Mouse (Mus musculus): Measurements from ENCODE around the gene Pygb. TPM values are rescaled to one million over a fixed set of nuclear protein-coding genes. Genes with fewer than 3 reads are reported as not detected.

Pygb gene
- polyA plus RNA-seq, 1 experiment from 2014 or later = 243 TPM

DNA sequence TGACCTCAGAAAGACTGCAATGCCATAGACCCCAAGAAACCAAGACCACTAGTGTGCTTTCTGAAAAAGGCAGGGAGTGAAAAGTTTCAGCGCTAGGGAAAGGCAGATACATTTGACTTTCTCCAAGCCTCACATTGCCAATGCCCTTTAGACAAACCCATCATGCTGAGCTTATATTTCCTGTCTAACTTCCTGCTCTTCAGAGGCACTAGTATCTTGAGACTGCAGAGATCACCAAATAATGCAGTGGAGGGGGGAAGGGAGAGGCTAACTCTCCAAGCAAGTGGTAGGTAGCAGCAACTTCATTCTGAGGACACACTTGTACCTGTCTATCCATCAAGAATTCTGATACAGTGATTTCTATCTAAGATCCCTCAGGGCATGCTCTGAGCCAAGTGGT is 82.9 kb downstream of the Pygb start:
- no peaks in the 10 kb centered on the region for H3K27me3 ChIP-seq (ENCODE audit: control insufficient read depth, insufficient read depth, low read length)
- peaks cover 5% of the 10 kb centered on the region; the same call in 1 of the 2 replicates for H3K4me1 ChIP-seq (ENCODE audit: control insufficient read depth, insufficient read depth, low read length)
- no peak for ATAC-seq (replicated peaks; ENCODE audit: extremely low read depth, insufficient read depth, low FRiP score)
- H3K9me3 ChIP-seq (replicated peaks; ENCODE audit: control insufficient read depth, low read length) = no peaks in the 10 kb centered on the region
- H3K4me2 ChIP-seq (ENCODE audit: low read depth, low read length) = no peak overlapping the region
- no peak overlapping the region for H3K9ac ChIP-seq (ENCODE audit: low read length)
- H3K4me3 ChIP-seq (ENCODE audit: low read length) = no peak overlapping the region
- H3K27ac ChIP-seq (ENCODE audit: low read length) = no peak overlapping the region
- no peaks in the 10 kb centered on the region for H3K36me3 ChIP-seq (ENCODE audit: control insufficient read depth, insufficient read depth)
- 81% methylated on average over 1 of the region's 1 CpGs for WGBS

DNA sequence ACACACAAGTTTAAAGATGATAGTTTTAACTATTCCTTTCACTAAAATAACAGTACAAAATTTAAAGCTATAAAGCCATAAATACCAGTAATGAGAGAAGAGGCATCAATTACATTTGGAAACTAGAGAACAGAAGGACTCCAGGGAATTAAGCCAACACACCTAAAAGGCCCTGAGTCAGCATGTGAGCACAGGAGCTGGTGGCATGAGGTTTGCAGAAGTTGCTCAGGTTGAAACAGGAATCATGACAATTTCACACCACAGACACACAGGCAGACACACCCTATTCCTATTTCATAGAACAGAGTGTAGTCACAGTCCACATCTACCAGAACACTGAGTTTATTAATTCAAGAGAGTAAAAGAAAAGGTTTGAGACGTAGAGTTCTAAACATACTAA is 88.0 kb downstream of the Pygb start:
- Histone ChIP-seq H3K27ac (ENCODE audit: low read length) (no peak overlapping the region), H3K36me3 (ENCODE audit: control insufficient read depth, insufficient read depth) (no peaks in the 10 kb centered on the region), H3K9ac (ENCODE audit: low read length) (no peak overlapping the region), H3K27me3 (ENCODE audit: control insufficient read depth, insufficient read depth, low read length) (no peaks in the 10 kb centered on the region), H3K4me1 (ENCODE audit: control insufficient read depth, insufficient read depth, low read length) (peaks cover 3% of the 10 kb centered on the region; the same call in 1 of the 2 replicates), H3K4me3 (ENCODE audit: low read length) (no peak overlapping the region), H3K4me2 (ENCODE audit: low read depth, low read length) (no peak overlapping the region), H3K9me3 (replicated peaks; ENCODE audit: control insufficient read depth, low read length) (no peaks in the 10 kb centered on the region)
- ATAC-seq (replicated peaks; ENCODE audit: extremely low read depth, insufficient read depth, low FRiP score) = no peak
- WGBS = 90% methylated on average over 1 of the region's 1 CpGs

- H3K27ac ChIP-seq (ENCODE audit: low read length) = no peak overlapping the region
- no peak overlapping the region for H3K9ac ChIP-seq (ENCODE audit: low read length)
- H3K27me3 ChIP-seq (ENCODE audit: control insufficient read depth, insufficient read depth, low read length) = no peaks in the 10 kb centered on the region
- H3K9me3 ChIP-seq (replicated peaks; ENCODE audit: control insufficient read depth, low read length) = no peaks in the 10 kb centered on the region
- H3K36me3 ChIP-seq (ENCODE audit: control insufficient read depth, insufficient read depth) = no peaks in the 10 kb centered on the region
- 98% methylated on average over 1 of the region's 1 CpGs for WGBS
- H3K4me3 ChIP-seq (ENCODE audit: low read length) = no peak overlapping the region
- H3K4me1 ChIP-seq (ENCODE audit: control insufficient read depth, insufficient read depth, low read length) = 0 out of 2 replicates have a peak, but pooled peaks cover 2% of the 10 kb centered on the region
- no peak overlapping the region for H3K4me2 ChIP-seq (ENCODE audit: low read depth, low read length)
- ATAC-seq (replicated peaks; ENCODE audit: extremely low read depth, insufficient read depth, low FRiP score) = no peak
These were observed 88.7 kb downstream of the Pygb start for GRCm38 (mm10) chr2:150875226-150875625.

- ATAC-seq (replicated peaks; ENCODE audit: extremely low read depth, insufficient read depth, low FRiP score) = no peak
- 87% methylated on average over 4 of the region's 4 CpGs for WGBS
- no peak overlapping the region for H3K27ac ChIP-seq (ENCODE audit: low read length)
These were observed 91.0 kb downstream of the Pygb start for GRCm38 (mm10) chr2:150877561-150877960.

More at GRCm38 (mm10) chr2:150877561-150877960, 91.0 kb downstream of the Pygb start:
- H3K9me3 ChIP-seq (replicated peaks; ENCODE audit: control insufficient read depth, low read length) = no peaks in the 10 kb centered on the region
- 0 out of 2 replicates have a peak, but pooled peaks cover 2% of the 10 kb centered on the region for H3K4me1 ChIP-seq (ENCODE audit: control insufficient read depth, insufficient read depth, low read length)
- H3K36me3 ChIP-seq (ENCODE audit: control insufficient read depth, insufficient read depth) = no peaks in the 10 kb centered on the region
- H3K4me2 ChIP-seq (ENCODE audit: low read depth, low read length) = no peak overlapping the region
- H3K27me3 ChIP-seq (ENCODE audit: control insufficient read depth, insufficient read depth, low read length) = no peaks in the 10 kb centered on the region
- H3K4me3 ChIP-seq (ENCODE audit: low read length) = no peak overlapping the region
- H3K9ac ChIP-seq (ENCODE audit: low read length) = no peak overlapping the region

Other genes starting within 250 kb of the Pygb start
- 1.1 and 2.1 TPM in 2 replicates for gene Cst7, start 216.3 kb upstream of the Pygb start, polyA plus RNA-seq (2015; fragmentation: Nextera tagmentation; extraction: Ambion mirVana)
- gene Apmap, start 178.2 kb upstream of the Pygb start, polyA plus RNA-seq (2015; fragmentation: Nextera tagmentation; extraction: Ambion mirVana) = 26.6 and 28.8 TPM in 2 replicates
- 14.1 and 15.4 TPM in 2 replicates for gene Acss1, start 118.2 kb upstream of the Pygb start, polyA plus RNA-seq (2015; fragmentation: Nextera tagmentation; extraction: Ambion mirVana)
- gene Vsx1, start 97.4 kb upstream of the Pygb start, polyA plus RNA-seq (2015; fragmentation: Nextera tagmentation; extraction: Ambion mirVana) = not detected in 2 replicates
- 24.0 and 24.3 TPM in 2 replicates for gene Entpd6, start 37.7 kb upstream of the Pygb start, polyA plus RNA-seq (2015; fragmentation: Nextera tagmentation; extraction: Ambion mirVana)
- 41.5 and 43.2 TPM in 2 replicates for gene Abhd12, start 118.0 kb downstream of the Pygb start, polyA plus RNA-seq (2015; fragmentation: Nextera tagmentation; extraction: Ambion mirVana)
- 25.0 and 27.0 TPM in 2 replicates for gene Gins1, start 118.7 kb downstream of the Pygb start, polyA plus RNA-seq (2015; fragmentation: Nextera tagmentation; extraction: Ambion mirVana)